Mouse (Mus musculus) olfactory bulb, adult 2 months (tissue): ENCODE measurements around the gene Syt13.

ENCODE experiments used
- CTCF ChIP-seq: fragments of 200-500 bp; IDR thresholded peaks from 2 replicates; pipeline ENCODE4 v1.5.1; 2012; ENCODE audit warnings: low read depth, mild to moderate bottlenecking, low read length, moderate library complexity; ENCODE audit not compliant: insufficient read depth
- POLR2A ChIP-seq: fragments of 200-500 bp; IDR thresholded peaks from 2 replicates; pipeline ENCODE4 v1.6.1; 2012; ENCODE audit warnings: mild to moderate bottlenecking, low read depth, low read length, moderate library complexity; ENCODE audit not compliant: insufficient read depth

- no peak for TF ChIP-seq CTCF
- no peak for TF ChIP-seq POLR2A
Measured at GRCm38 (mm10) chr2:92973646-92974045, 58.7 kb downstream of the Syt13 start.
